Mouse (Mus musculus) megakaryocyte, embryonic 14.5 days (primary cell): ENCODE results near the gene Zfp423. TPM values are rescaled to one million over a fixed set of nuclear protein-coding genes. Genes with fewer than 3 reads are reported as not detected.

Experiments used
- H3K27me3 ChIP-seq: replicated peaks from 2 replicates; pipeline ENCODE3; 2012; ENCODE audit warnings: inconsistent platforms
- H3K36me3 ChIP-seq: replicated peaks from 2 replicates; pipeline ENCODE3; 2012; ENCODE audit warnings: low read length, inconsistent platforms, mixed read lengths
- H3K4me1 ChIP-seq: 2 replicates; pipeline ENCODE4 v1.6.1; 2012; ENCODE audit warnings: inconsistent platforms
- H3K4me3 ChIP-seq: replicated peaks from 2 replicates; pipeline ENCODE3; 2012; ENCODE audit warnings: moderate library complexity, mild to moderate bottlenecking, inconsistent platforms
- H3K9me3 ChIP-seq: 2 replicates; pipeline ENCODE4 v1.6.1; 2012; ENCODE audit warnings: inconsistent platforms
- FLI1 ChIP-seq: IDR thresholded peaks from 2 replicates; pipeline ENCODE4 v1.6.1; 2012; ENCODE audit warnings: low read length, inconsistent platforms, mixed read lengths
- GATA1 ChIP-seq: IDR thresholded peaks from 3 replicates; pipeline ENCODE4 v1.6.1; 2012; ENCODE audit warnings: mixed read lengths, low read length, inconsistent platforms, borderline replicate concordance
- polyA plus RNA-seq: library from polyadenylated mRNA; stranded (reverse); fragments of >175 nt; gene quantifications from 2 replicates; pipeline ENCODE4 v1.2.3, GENCODE M21; 2012; ENCODE audit warnings: low replicate concordance; ENCODE audit not compliant: insufficient read depth

Zfp423 gene
- polyA plus RNA-seq, 1 experiment, result not detected

GRCm38 (mm10) chr8:87796234-87796633 lies 163.2 kb downstream of the Zfp423 start:
- no peak overlapping the region for H3K4me3 ChIP-seq
- H3K27me3 ChIP-seq, result peaks cover 9% of the 10 kb centered on the region
- no peaks in the 10 kb centered on the region for H3K36me3 ChIP-seq
- H3K9me3 ChIP-seq, result no peaks in the 10 kb centered on the region
- TF ChIP-seq GATA1, result no peak
- no peak for TF ChIP-seq FLI1
- H3K4me1 ChIP-seq, result no peaks in the 10 kb centered on the region

- TF ChIP-seq FLI1, result no peak
- TF ChIP-seq GATA1, result no peak
- no peak overlapping the region for H3K4me3 ChIP-seq
- no peaks in the 10 kb centered on the region for H3K36me3 ChIP-seq
- peaks cover 6% of the 10 kb centered on the region for H3K27me3 ChIP-seq
- H3K4me1 ChIP-seq, result no peaks in the 10 kb centered on the region
- no peaks in the 10 kb centered on the region for H3K9me3 ChIP-seq
Measured at GRCm38 (mm10) chr8:87794639-87795038, 164.8 kb downstream of the Zfp423 start.

- no peaks in the 10 kb centered on the region for H3K4me1 ChIP-seq
- H3K36me3 ChIP-seq, result no peaks in the 10 kb centered on the region
- peaks cover 7% of the 10 kb centered on the region for H3K27me3 ChIP-seq
- no peaks in the 10 kb centered on the region for H3K9me3 ChIP-seq
- TF ChIP-seq FLI1 (no peak), GATA1 (no peak)
- H3K4me3 ChIP-seq, result no peak overlapping the region
Measured at GRCm38 (mm10) chr8:87791103-87791502, 168.3 kb downstream of the Zfp423 start.

- Histone ChIP-seq H3K36me3 (no peaks in the 10 kb centered on the region), H3K9me3 (no peaks in the 10 kb centered on the region), H3K4me3 (no peak overlapping the region), H3K4me1 (no peaks in the 10 kb centered on the region; the same call in 1 of the 2 replicates), H3K27me3 (peaks cover 8% of the 10 kb centered on the region)
- TF ChIP-seq FLI1 (no peak), GATA1 (no peak)
Measured at GRCm38 (mm10) chr8:87784641-87785439, 174.6 kb downstream of the Zfp423 start.

GRCm38 (mm10) chr8:87784227-87784626 lies 175.2 kb downstream of the Zfp423 start:
- peaks cover 8% of the 10 kb centered on the region for H3K27me3 ChIP-seq
- TF ChIP-seq FLI1, result no peak
- no peaks in the 10 kb centered on the region for H3K36me3 ChIP-seq
- no peaks in the 10 kb centered on the region for H3K9me3 ChIP-seq
- H3K4me3 ChIP-seq, result no peak overlapping the region
- H3K4me1 ChIP-seq, result no peaks in the 10 kb centered on the region; the same call in 1 of the 2 replicates

- H3K4me3 ChIP-seq, result peak overlapping the region; percentile 29
- no peaks in the 10 kb centered on the region for H3K36me3 ChIP-seq
- H3K4me1 ChIP-seq, result no peaks in the 10 kb centered on the region; the same call in 1 of the 2 replicates
- no peak for TF ChIP-seq GATA1
- no peak for TF ChIP-seq FLI1
- peaks cover 6% of the 10 kb centered on the region for H3K27me3 ChIP-seq
- H3K9me3 ChIP-seq, result no peaks in the 10 kb centered on the region
Measured at GRCm38 (mm10) chr8:87783198-87783597, 176.2 kb downstream of the Zfp423 start.

- Histone ChIP-seq H3K4me1 (no peaks in the 10 kb centered on the region; the same call in 1 of the 2 replicates), H3K9me3 (no peaks in the 10 kb centered on the region), H3K27me3 (peaks cover 10% of the 10 kb centered on the region), H3K36me3 (no peaks in the 10 kb centered on the region), H3K4me3 (no peak overlapping the region)
- no peak for TF ChIP-seq GATA1
- TF ChIP-seq FLI1, result no peak
Measured at GRCm38 (mm10) chr8:87777586-87777985, 181.8 kb downstream of the Zfp423 start.

- H3K4me1 ChIP-seq, result no peaks in the 10 kb centered on the region
- TF ChIP-seq GATA1 (no peak), FLI1 (no peak)
- H3K4me3 ChIP-seq, result no peak overlapping the region
- no peaks in the 10 kb centered on the region for H3K36me3 ChIP-seq
- H3K9me3 ChIP-seq, result no peaks in the 10 kb centered on the region
- H3K27me3 ChIP-seq, result peaks cover 8% of the 10 kb centered on the region
Measured at GRCm38 (mm10) chr8:87775889-87776288, 183.5 kb downstream of the Zfp423 start.

GRCm38 (mm10) chr8:87774966-87775365 lies 184.4 kb downstream of the Zfp423 start:
- Histone ChIP-seq H3K9me3 (no peaks in the 10 kb centered on the region), H3K4me1 (no peaks in the 10 kb centered on the region)
- no peak for TF ChIP-seq FLI1
- no peak for TF ChIP-seq GATA1

GRCm38 (mm10) chr8:87772894-87773502 lies 186.4 kb downstream of the Zfp423 start:
- Histone ChIP-seq H3K4me1 (no peaks in the 10 kb centered on the region), H3K27me3 (peaks cover 11% of the 10 kb centered on the region), H3K4me3 (no peak overlapping the region), H3K9me3 (no peaks in the 10 kb centered on the region), H3K36me3 (no peaks in the 10 kb centered on the region)
- TF ChIP-seq FLI1 (no peak), GATA1 (no peak)

More at GRCm38 (mm10) chr8:87774966-87775365, 184.4 kb downstream of the Zfp423 start:
- no peaks in the 10 kb centered on the region for H3K36me3 ChIP-seq
- no peak overlapping the region for H3K4me3 ChIP-seq
- peaks cover 8% of the 10 kb centered on the region for H3K27me3 ChIP-seq
